ENCODE assay signal across 8 mouse cellular contexts in genomic region chr8:64206411-64206861, GRCm38 (mm10). TPM values are rescaled to one million over a fixed set of nuclear protein-coding genes. Genes with fewer than 3 reads are reported as not detected.
DNase-seq lines count a peak whose midpoint lies in the region; ATAC-seq and TF ChIP-seq lines count a peak whose summit lies in the region.

No protein-coding gene starts in this region.

- H3K27ac ChIP-seq in embryonic fibroblast, embryonic 13.5 days (ENCODE audit: insufficient read depth, low read length), result peak overlapping the region; percentile 84
- H3K27ac ChIP-seq in heart, embryonic 14.5 days (replicated peaks in 1 of 2; ENCODE audit: control insufficient read depth in 1 of 2, insufficient read depth in 1 of 2, low read depth in 2 of 2, low read length in 2 of 2), result no peak overlapping the region
- no peak overlapping the region for H3K27ac ChIP-seq in kidney, postnatal 0 days

- peak overlapping the region; percentile 80 for H3K4me3 ChIP-seq in embryonic fibroblast, embryonic 13.5 days (ENCODE audit: insufficient read depth, low read length)
- H3K4me3 ChIP-seq in heart, embryonic 14.5 days (ENCODE audit: control insufficient read depth in 1 of 2, insufficient read depth in 1 of 2, low read depth in 1 of 2, low read length in 2 of 2), result peak overlapping the region; percentile 75 to 86
- peak overlapping the region; percentile 62 for H3K4me3 ChIP-seq in kidney, postnatal 0 days (replicated peaks; ENCODE audit: low read depth, low read length)
- H3K4me3 ChIP-seq in lung, adult 2 months (replicated peaks; ENCODE audit: extremely low read depth, low read depth, low read length), result peak overlapping the region; percentile 65

- peak; percentile 82 for DNase-seq in 3T3-L1 (ENCODE audit: low read depth, low spot score)
- peak; percentile 35 to 40 for DNase-seq in adrenal gland, postnatal 36 days
- peak; percentile 63 for DNase-seq in kidney, postnatal 0 days (ENCODE audit: low spot score)
- DNase-seq in lung, adult 2 months, result peak; percentile 17
- DNase-seq in ovary, postnatal 36 days (ENCODE audit: low spot score), result peak; percentile 30

- ATAC-seq in heart, embryonic 14.5 days (ENCODE audit: insufficient number of reproducible peaks, insufficient read depth, low FRiP score, low read depth), result no peak
- ATAC-seq in kidney, postnatal 0 days (replicated peaks; ENCODE audit: low FRiP score, low read depth), result 0 out of 2 replicates have a peak, but pooled peaks have one; percentile 42
- no peak for ATAC-seq in CD4-positive, CD25-positive, alpha-beta regulatory T cell, adult 4 months

- H3K4me2 ChIP-seq in heart, embryonic 14.5 days (ENCODE audit: low read length), result peak overlapping the region; percentile 99
- H3K4me2 ChIP-seq in kidney, postnatal 0 days (ENCODE audit: low read length), result peak overlapping the region; percentile 99

- peak overlapping the region; percentile 79 for H3K9ac ChIP-seq in heart, embryonic 14.5 days (ENCODE audit: low read length)
- no peak overlapping the region for H3K9ac ChIP-seq in kidney, postnatal 0 days (ENCODE audit: low read depth, low read length)

- TF ChIP-seq CTCF in embryonic fibroblast, embryonic 13.5 days (IDR thresholded peaks at IDR 0.05; ENCODE audit: borderline replicate concordance, insufficient read depth, low read length), result peak; percentile 27; the same call in 1 of the 2 replicates
- peak; percentile 35; the same call in 1 of the 2 replicates for TF ChIP-seq CTCF in kidney, postnatal 0 days (IDR thresholded peaks at IDR 0.05; ENCODE audit: low read depth)
- 0 out of 2 replicates have a peak, but pooled peaks have one; percentile 2 for TF ChIP-seq CTCF in lung, adult 2 months (IDR thresholded peaks at IDR 0.05; ENCODE audit: insufficient read depth, low read length)

- WGBS in heart, embryonic 14.5 days, result under 1% methylated on average over 12 of the region's 12 CpGs
- 0% methylated on average over 12 of the region's 12 CpGs for WGBS in kidney, postnatal 0 days
- WGBS in lung, adult 2 months, result 3% methylated on average over 12 of the region's 12 CpGs

- H3K27me3 ChIP-seq in heart, embryonic 14.5 days (ENCODE audit: control insufficient read depth, insufficient read depth, low read length), result no peaks in the 10 kb centered on the region
- 0 out of 2 replicates have a peak, but pooled peaks cover 7% of the 10 kb centered on the region for H3K27me3 ChIP-seq in kidney, postnatal 0 days (ENCODE audit: insufficient read depth, low read length)

- H3K9me3 ChIP-seq in heart, embryonic 14.5 days (ENCODE audit: control insufficient read depth, low read length), result no peaks in the 10 kb centered on the region
- H3K9me3 ChIP-seq in kidney, postnatal 0 days (replicated peaks; ENCODE audit: low read length), result no peaks in the 10 kb centered on the region

- peak; percentile 3; the same call in 1 of the 2 replicates for TF ChIP-seq POLR2A in embryonic fibroblast, embryonic 13.5 days (IDR thresholded peaks at IDR 0.05; ENCODE audit: low read depth, low read length)
- TF ChIP-seq POLR2A in lung, adult 2 months (IDR thresholded peaks at IDR 0.05; ENCODE audit: borderline replicate concordance, extremely low read depth, low read depth, low read length), result 0 out of 2 replicates have a peak, but pooled peaks have one; percentile 6

- no peaks in the 10 kb centered on the region; the same call in 1 of the 2 replicates for H3K4me1 ChIP-seq in embryonic fibroblast, embryonic 13.5 days (ENCODE audit: control insufficient read depth, insufficient read depth, low read length)
- peaks cover 4 to 7% of the 10 kb centered on the region in 2 experiments; a peak in 3 of 4 replicates for H3K4me1 ChIP-seq in heart, embryonic 14.5 days (ENCODE audit: control insufficient read depth in 2 of 2, insufficient read depth in 2 of 2, low read length in 2 of 2)
- peaks cover 6% of the 10 kb centered on the region for H3K4me1 ChIP-seq in kidney, postnatal 0 days (replicated peaks; ENCODE audit: insufficient read depth, low read length)
- H3K4me1 ChIP-seq in lung, adult 2 months (ENCODE audit: control insufficient read depth, insufficient read depth, low read length), result no peaks in the 10 kb centered on the region

- H3K36me3 ChIP-seq in heart, embryonic 14.5 days (ENCODE audit: control insufficient read depth, insufficient read depth, low read length), result no peaks in the 10 kb centered on the region
- H3K36me3 ChIP-seq in kidney, postnatal 0 days (ENCODE audit: insufficient read depth, low read length), result no peaks in the 10 kb centered on the region

RNA-seq across cellular contexts. Expression of gene Tll1, which starts 0.4 kb away (rescaled TPM):
- total RNA-seq in adrenal gland, postnatal 36 days (2021), result 1 to 10 TPM; 2.0 to 2.9 TPM
- polyA plus RNA-seq in embryonic fibroblast, embryonic 13.5 days (2011; ENCODE audit: insufficient read length, low read depth, missing spikeins), result 30.4 and 87.0 TPM in 2 replicates
- 1.6 and 2.1 TPM in 2 replicates for polyA plus RNA-seq in heart, embryonic 14.5 days (2014; fragmentation: Nextera tagmentation; extraction: Ambion mirVana)
- polyA plus RNA-seq in kidney, postnatal 0 days (2015; fragmentation: Nextera tagmentation; extraction: Ambion mirVana), result 0.28 and 0.54 TPM in 2 replicates
- polyA plus RNA-seq in lung, adult 2 months (2012; rRNA removed), result 0.84 and 1.6 TPM in 2 replicates
- polyA plus RNA-seq in CD4-positive, CD25-positive, alpha-beta regulatory T cell, adult 4 months (2017; shearing (Covaris generic)), result not detected

Comparison
In these comparisons a context has a peak if more than half of its experiments do, and no peak if none do; other contexts are left out.
1. DNase-seq: peak in every context shown above with its lines; median percentile 82 in 3T3-L1; 63 in kidney, postnatal 0 days; 38 in adrenal gland, postnatal 36 days; 30 in ovary, postnatal 36 days; 17 in lung, adult 2 months.
2. RNA of gene Tll1, which starts 0.4 kb away (polyA plus RNA-seq): 30.4 to 87.0 TPM in embryonic fibroblast, embryonic 13.5 days; 1.6 to 2.1 TPM in heart, embryonic 14.5 days, 0.84 to 1.6 TPM in lung, adult 2 months, 0.28 to 0.54 TPM in kidney, postnatal 0 days and not detected in CD4-positive, CD25-positive, alpha-beta regulatory T cell, adult 4 months; every median in the first group is over 10 times any median in the second.
3. Peak in every context shown above with its lines, with median percentiles within 50 percentile points of each other: H3K4me3 ChIP-seq and CTCF ChIP-seq.